Mouse (Mus musculus): ENCODE results near the gene Tmem50a.
"Not testable (repeated sequence)": the region's sequence is repeated elsewhere in the genome, so short reads cannot be mapped to it uniquely, and the experiment has no call there.

Tmem50a gene

GRCm38 (mm10) chr4:134923258-134924018, 8.6 kb upstream of the Tmem50a start, which contains the start of gene Rsrp1:
TSS of gene Rsrp1 (plus strand) at chr4:134923592.
- peak; percentile 97 to 98 for DNase-seq (ENCODE audit: low spot score in 2 of 2)

DNA sequence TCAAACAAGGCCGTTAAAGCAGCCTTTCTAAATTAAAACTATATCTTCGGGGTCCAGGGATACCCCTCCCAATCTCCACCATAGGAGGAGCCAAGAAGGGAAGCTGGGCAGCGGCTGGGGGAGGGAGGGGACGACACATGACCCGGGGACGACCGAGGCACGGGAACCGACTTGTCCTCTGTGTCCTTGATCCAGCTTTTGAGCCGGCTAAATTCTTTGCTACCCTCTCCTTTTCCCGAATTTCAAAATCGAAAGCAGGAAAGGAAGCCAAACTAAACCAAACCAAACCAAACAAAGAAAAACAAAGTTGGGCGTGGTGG, 8.1 kb upstream of the Tmem50a start:
- peak; percentile 60 to 65 for DNase-seq (ENCODE audit: low spot score in 2 of 2)

DNA sequence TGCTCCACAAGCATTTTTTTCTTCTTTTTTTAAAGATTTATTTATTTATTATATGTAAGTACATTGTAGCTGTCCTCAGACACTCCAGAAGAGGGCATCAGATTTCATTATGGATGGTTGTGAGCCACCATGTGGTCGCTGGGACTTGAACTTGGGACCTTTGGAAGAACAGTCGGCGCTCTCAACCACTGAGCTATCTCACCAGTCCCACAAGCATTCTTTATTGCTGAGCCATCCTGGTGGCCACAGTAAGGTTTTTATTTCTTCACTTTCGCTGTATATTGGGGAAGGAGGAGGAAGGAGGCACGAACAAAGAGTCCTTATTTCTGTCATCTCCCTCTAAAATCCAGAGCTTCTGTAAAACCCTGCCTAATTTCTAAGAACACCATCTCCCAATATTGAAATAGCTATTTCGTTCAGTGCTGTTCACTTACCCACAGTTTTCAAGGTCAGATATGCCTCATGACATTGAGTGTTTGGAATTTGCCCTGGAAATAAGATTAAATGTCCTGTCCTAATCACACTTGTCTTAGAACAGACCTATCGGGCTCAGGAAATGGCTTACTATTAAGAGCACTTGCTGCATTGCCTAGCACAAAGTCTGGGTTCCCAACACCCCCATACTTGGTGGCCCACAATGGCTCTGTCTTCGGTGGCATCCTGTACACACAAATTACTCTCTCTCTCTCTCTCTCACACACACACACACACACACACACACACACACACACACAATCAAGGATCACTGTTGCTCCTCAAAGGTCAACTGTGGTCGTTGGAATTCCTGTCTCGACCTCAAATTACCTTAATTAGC, 7.5 kb upstream of the Tmem50a start:
- no peak for DNase-seq (ENCODE audit: low spot score in 2 of 2)

GRCm38 (mm10) chr4:134921703-134922102, 6.9 kb upstream of the Tmem50a start:
- DNase-seq (ENCODE audit: low spot score in 2 of 2) = no peak

GRCm38 (mm10) chr4:134920631-134921030, 5.8 kb upstream of the Tmem50a start:
- no peak for DNase-seq (ENCODE audit: low spot score in 2 of 2)

DNA sequence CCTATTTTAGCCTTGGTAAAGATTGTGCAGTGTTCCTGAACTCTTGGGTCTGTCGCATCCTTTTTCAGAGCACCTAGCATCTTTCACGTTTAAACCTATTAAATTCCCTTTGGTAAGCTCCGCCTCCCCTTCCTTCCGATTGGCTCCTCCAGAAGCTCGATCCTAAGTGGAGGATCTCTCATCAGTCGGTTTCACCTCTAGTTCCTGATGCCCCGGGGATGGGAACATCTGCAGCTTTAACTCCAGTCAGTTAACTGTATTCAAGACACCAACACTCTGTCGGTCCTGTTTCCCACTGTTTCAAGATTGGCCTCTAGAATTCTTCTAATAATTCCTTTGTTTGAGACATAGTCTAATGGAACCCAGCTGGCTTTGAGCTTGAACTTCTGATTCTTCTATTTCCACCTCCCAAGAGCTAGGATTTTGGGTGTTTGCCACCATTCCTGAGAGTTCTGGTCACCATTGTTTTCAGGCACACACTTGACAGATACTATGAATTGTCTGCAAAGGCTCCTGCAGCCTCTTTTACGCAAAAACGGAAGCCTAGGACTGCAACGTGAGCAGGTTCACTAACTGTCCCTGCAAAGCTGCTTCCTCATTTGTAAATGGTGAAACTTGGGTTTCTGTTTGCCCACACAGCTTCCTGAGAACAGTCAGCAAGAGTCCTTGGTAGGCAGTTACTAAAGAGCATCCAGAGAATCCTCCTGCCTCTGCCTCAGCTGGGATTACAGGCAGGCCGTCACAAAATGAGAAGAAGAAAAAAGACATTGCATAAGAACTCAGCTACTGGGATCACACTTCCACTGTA, 5.1 kb upstream of the Tmem50a start:
- no peak for DNase-seq (ENCODE audit: low spot score in 2 of 2)

DNA sequence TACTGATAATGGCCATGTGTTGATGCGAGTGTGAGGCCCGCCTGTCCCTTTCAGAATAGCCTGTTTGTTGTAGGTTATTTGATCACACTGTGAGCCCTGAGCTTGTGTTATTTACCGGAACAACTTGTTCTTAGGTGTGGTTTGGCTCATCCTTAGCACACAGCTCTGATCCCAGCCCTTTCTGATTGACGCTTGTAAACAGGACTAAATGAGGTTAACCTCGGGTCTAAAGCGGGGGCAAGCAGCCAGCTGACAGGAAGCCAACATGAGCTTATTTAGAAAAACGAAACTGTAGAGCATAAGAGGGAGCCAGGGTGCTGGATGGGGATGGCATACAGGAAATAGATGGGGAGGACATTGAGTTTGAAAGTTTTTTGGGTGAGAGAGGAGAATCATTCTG, 3.6 kb upstream of the Tmem50a start:
- DNase-seq (ENCODE audit: low spot score in 2 of 2) = no peak

- DNase-seq (ENCODE audit: low spot score in 2 of 2) = no peak
Observed at GRCm38 (mm10) chr4:134917194-134917593, 2.4 kb upstream of the Tmem50a start.

DNA sequence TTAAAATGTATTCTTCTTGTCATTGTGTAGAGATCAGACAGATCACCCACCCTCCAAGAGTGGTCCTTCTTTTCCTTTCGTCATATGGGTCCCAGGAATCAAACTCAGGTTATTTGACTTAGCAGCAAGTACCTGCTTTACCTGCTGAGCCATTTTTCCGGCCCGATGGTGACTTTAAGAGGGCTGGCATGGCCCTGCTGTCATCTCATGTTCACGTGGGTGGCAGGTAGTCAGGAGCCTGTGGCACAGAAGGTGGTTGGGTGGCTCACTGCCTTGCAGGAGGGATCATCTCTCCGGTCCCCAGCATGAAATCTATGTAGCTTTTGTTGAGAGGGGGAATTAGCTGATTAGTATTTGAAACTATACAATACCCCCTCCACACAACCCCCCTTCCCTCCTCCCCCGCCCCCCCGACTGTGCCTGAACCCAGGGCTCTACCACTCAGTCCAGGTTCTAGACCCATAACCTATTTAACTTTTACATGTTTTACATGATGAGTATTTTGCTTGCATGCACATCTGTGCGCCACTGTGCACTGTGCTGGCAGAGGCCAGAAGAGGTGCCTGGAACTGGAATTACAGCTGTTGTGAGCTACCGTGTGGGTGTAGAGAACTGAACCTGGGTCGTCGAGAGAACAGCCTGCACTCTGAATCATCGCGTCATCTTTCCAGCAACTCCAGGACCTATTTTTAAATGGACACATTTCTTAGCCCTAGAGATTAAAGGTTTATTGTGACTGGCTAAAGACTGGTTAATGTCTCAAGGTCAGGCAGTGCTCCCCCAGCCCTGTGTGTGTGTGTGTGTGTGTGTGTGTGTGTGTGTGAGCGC, 613 bp upstream of the Tmem50a start:
- no peak for DNase-seq (ENCODE audit: low spot score in 2 of 2)

- peak in 1 of 2 experiments; percentile 37 for DNase-seq (ENCODE audit: low spot score in 2 of 2)
Observed at GRCm38 (mm10) chr4:134914122-134914863, 531 bp downstream of the Tmem50a start.

- peak in 1 of 2 experiments; percentile 50 for DNase-seq (ENCODE audit: low spot score in 2 of 2)
Observed at GRCm38 (mm10) chr4:134913413-134913812, 1.4 kb downstream of the Tmem50a start.

- not testable (repeated sequence) for DNase-seq (ENCODE audit: low spot score in 2 of 2)
Observed at GRCm38 (mm10) chr4:134911406-134911805, 3.4 kb downstream of the Tmem50a start.

- no peak for DNase-seq (ENCODE audit: low spot score in 2 of 2)
Observed at GRCm38 (mm10) chr4:134903046-134903445, 11.8 kb downstream of the Tmem50a start.

DNA sequence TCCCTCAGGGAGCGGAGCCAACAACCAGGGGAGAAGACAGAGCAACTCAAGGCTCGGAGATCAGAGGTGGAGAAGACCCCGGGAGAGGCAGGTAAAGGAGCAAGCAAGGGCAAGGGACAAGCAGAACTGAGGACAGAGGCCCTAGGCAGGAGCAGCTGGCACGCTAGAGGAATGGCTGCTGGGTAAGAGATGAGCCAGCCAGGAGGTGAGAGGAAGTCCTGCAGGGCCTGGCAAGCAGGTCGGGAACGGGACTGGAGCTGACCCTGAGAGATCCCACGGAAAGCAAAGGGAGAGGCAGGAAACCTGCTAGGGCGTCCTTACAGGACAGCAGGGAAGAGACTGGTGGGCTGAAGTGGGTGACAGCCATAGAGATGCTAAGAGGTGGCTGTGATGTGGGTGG, 13.7 kb downstream of the Tmem50a start:
- no peak for DNase-seq (ENCODE audit: low spot score in 2 of 2)

DNA sequence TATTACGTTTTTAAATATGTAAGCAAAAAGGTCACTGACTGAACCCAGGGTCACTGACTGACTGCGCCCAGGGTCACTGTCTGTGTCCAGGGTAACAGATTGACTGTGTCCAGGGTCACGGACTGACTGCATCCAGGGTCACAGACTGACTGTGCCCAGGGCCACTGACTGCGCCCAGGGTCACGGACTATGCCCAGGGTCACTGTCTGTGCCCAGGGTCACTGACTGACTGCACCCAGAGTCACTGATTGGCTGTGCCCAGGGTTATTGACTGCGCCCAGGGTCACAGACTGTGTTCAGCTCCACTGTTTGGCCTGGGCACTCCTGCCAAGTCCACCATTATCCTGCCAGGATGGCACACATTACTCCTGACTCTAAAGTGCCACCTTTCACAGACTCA, 17.6 kb downstream of the Tmem50a start:
- DNase-seq (ENCODE audit: low spot score in 2 of 2) = no peak

DNA sequence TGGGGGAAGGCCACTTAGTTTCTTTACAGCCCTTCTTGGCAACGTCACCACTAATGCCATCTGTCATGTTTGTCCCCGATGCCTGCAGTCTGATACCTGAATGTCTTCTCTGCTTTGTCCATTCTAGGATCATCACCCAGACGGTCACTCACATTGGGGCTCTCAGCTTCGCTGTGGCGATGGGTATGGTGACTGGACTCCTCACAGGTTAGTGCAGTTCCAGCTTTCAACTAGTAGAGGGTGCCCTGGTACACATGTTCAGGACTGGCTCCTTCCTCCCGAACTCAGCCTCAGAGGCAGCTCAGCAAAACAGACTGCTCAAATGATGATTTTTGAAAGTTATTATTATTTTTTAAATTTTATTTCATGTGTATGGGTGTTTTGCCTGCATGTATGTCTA, 22.7 kb downstream of the Tmem50a start:
- peak in 1 of 2 experiments; percentile 49 for DNase-seq (ENCODE audit: low spot score in 2 of 2)

DNA sequence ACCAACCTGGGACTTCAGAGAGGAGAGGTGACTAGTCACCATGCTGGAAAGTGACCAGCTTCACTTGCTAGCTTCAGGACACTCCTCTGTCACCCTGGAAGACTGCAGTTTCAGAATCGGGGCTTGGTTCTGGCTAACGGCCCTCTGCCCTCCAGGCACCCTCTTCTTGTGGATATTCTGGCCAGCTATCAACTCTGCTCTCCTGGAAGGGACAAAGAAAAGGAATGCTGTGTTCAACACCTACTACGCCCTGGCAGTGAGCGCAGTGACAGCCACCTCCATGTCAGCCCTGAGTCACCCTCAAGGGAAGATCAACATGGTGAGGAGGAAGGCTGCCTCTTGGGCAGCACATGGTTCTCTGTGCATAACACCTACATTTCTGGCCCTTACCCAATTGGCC, 30.5 kb downstream of the Tmem50a start:
- DNase-seq (ENCODE audit: low spot score in 2 of 2) = no peak

GRCm38 (mm10) chr4:134883808-134884207, 31.0 kb downstream of the Tmem50a start:
- no peak for DNase-seq (ENCODE audit: low spot score in 2 of 2)

DNA sequence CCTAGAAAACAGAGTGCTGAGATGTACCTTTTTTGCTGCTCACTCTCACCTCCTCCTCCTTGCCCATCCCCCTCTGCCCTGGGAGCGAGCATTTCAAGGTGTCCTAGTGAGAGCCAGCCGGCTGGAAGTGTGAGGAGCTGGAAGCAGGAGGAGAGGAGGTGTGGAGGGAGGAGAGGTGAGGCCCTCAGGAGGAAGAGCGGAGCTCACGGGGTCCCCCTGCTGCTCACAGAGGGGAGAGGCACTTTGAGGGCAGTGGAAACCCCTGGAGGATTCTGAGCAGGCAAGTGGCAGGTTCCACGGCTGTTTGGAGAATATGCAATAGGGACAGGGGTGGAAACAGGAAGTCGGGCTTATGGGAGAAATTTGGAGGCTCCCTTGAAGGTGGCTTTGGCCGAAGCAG, 31.6 kb downstream of the Tmem50a start:
- DNase-seq (ENCODE audit: low spot score in 2 of 2) = peak in 1 of 2 experiments; percentile 17

DNA sequence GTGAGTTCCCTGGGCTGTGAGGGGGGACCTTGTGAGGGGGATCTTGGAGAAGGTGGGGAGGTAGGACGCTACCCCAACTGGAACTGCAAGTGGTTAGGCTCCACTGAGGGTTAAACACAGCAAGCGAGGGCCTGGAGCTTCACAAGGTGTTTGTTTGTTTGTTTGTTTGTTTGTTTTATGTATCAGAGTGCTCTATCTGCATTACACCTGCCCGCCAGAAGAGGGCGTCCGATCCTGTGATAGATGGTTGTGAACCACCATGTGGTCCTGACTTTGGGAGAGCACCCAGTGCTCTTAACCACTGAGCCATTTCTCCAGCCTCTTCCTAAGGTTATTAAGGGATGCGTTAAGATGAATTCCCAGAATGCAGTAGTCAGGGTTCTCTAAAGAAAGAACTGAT, 34.8 kb downstream of the Tmem50a start:
- no peak for DNase-seq (ENCODE audit: low spot score in 2 of 2)

Data from frontal cortex, postnatal 10 days (tissue).